Mouse (Mus musculus): Measurements from ENCODE around the gene Ccdc153. TPM values are rescaled to one million over a fixed set of nuclear protein-coding genes. Genes with fewer than 3 reads are reported as not detected.

Gene Ccdc153
- total and polyA plus RNA-seq, 2 experiments from 2014 or later = 3.5 to 7.0 TPM

- ATAC-seq (peak; percentile 68), DNase-seq (peak; percentile 8)
- peaks cover 5% of the 10 kb centered on the region; the same call in 1 of the 2 replicates for H3K4me1 ChIP-seq (ENCODE audit: insufficient read depth)
- peak overlapping the region; percentile 92 for H3K9ac ChIP-seq
- peak overlapping the region; percentile 56 for H3K4me2 ChIP-seq (ENCODE audit: low read depth)
- under 1% methylated on average over 40 of the region's 40 CpGs for WGBS
- no peak for TF ChIP-seq CTCF (IDR thresholded peaks at IDR 0.05; ENCODE audit: low read depth)
- H3K4me3 ChIP-seq (ENCODE audit: low read depth, low read length) = peak overlapping the region; percentile 91
- H3K9me3 ChIP-seq (ENCODE audit: low read length) = no peaks in the 10 kb centered on the region
- no peaks in the 10 kb centered on the region for H3K27me3 ChIP-seq (ENCODE audit: insufficient read depth, low read length)
- no peaks in the 10 kb centered on the region for H3K36me3 ChIP-seq (ENCODE audit: insufficient read depth)
- peak overlapping the region; percentile 92 for H3K27ac ChIP-seq (ENCODE audit: low read depth, low read length)
Observed at GRCm38 (mm10) chr9:44233021-44233801, 7.3 kb upstream of the Ccdc153 start.

GRCm38 (mm10) chr9:44233802-44234478, 6.5 kb upstream of the Ccdc153 start, which contains the start of gene Cbl:
Gene Cbl (minus strand): TSS chr9:44234049.
- H3K9ac ChIP-seq = peak within 1 kb of the TSS; percentile 92
- no peaks in the 10 kb centered on the region for H3K27me3 ChIP-seq (ENCODE audit: insufficient read depth, low read length)
- H3K4me2 ChIP-seq (ENCODE audit: low read depth) = peak within 1 kb of the TSS; percentile 56
- ATAC-seq (peak; percentile 95), DNase-seq (peak; percentile 100)
- H3K27ac ChIP-seq (ENCODE audit: low read depth, low read length) = peak within 1 kb of the TSS; percentile 92
- peaks cover 5% of the 10 kb centered on the region; the same call in 1 of the 2 replicates for H3K4me1 ChIP-seq (ENCODE audit: insufficient read depth)
- no peaks in the 10 kb centered on the region for H3K36me3 ChIP-seq (ENCODE audit: insufficient read depth)
- no peaks in the 10 kb centered on the region for H3K9me3 ChIP-seq (ENCODE audit: low read length)
- peak; percentile 97 for TF ChIP-seq CTCF (IDR thresholded peaks at IDR 0.05; ENCODE audit: low read depth)
- 3% methylated on average over 71 of the region's 76 CpGs for WGBS
- peak within 1 kb of the TSS; percentile 91 for H3K4me3 ChIP-seq (ENCODE audit: low read depth, low read length)

- ATAC-seq (no peak; the same call in 1 of the 2 replicates), DNase-seq (peak; percentile 33)
- Histone ChIP-seq H3K27me3 (ENCODE audit: insufficient read depth, low read length) (no peaks in the 10 kb centered on the region), H3K27ac (ENCODE audit: low read depth, low read length) (0 out of 2 replicates have a peak overlapping the region, but pooled peaks have one; percentile 30), H3K9ac (peak overlapping the region; percentile 19; the same call in 1 of the 2 replicates), H3K36me3 (ENCODE audit: insufficient read depth) (no peaks in the 10 kb centered on the region), H3K4me2 (ENCODE audit: low read depth) (peak overlapping the region; percentile 41), H3K4me3 (ENCODE audit: low read depth, low read length) (peak overlapping the region; percentile 91), H3K4me1 (ENCODE audit: insufficient read depth) (peaks cover 5% of the 10 kb centered on the region; the same call in 1 of the 2 replicates), H3K9me3 (ENCODE audit: low read length) (no peaks in the 10 kb centered on the region)
- TF ChIP-seq CTCF (IDR thresholded peaks at IDR 0.05; ENCODE audit: low read depth) = no peak
- WGBS = 24% methylated on average over 19 of the region's 19 CpGs
Observed at GRCm38 (mm10) chr9:44234479-44235427, 5.7 kb upstream of the Ccdc153 start.

GRCm38 (mm10) chr9:44236601-44237000, 3.9 kb upstream of the Ccdc153 start:
- WGBS = 77% methylated on average over 4 of the region's 4 CpGs
- TF ChIP-seq CTCF (IDR thresholded peaks at IDR 0.05; ENCODE audit: low read depth) = no peak
- no peaks in the 10 kb centered on the region for H3K36me3 ChIP-seq (ENCODE audit: insufficient read depth)
- H3K27me3 ChIP-seq (ENCODE audit: insufficient read depth, low read length) = no peaks in the 10 kb centered on the region
- no peak for DNase-seq
- no peak overlapping the region for H3K9ac ChIP-seq
- no peak for ATAC-seq
- no peak overlapping the region for H3K4me2 ChIP-seq (ENCODE audit: low read depth)
- peaks cover 5% of the 10 kb centered on the region; the same call in 1 of the 2 replicates for H3K4me1 ChIP-seq (ENCODE audit: insufficient read depth)
- no peak overlapping the region for H3K27ac ChIP-seq (ENCODE audit: low read depth, low read length)
- no peaks in the 10 kb centered on the region for H3K9me3 ChIP-seq (ENCODE audit: low read length)
- no peak overlapping the region for H3K4me3 ChIP-seq (ENCODE audit: low read depth, low read length)

- H3K36me3 ChIP-seq (ENCODE audit: insufficient read depth) = no peaks in the 10 kb centered on the region
- DNase-seq (no peak), ATAC-seq (no peak)
- peaks cover 5% of the 10 kb centered on the region; the same call in 1 of the 2 replicates for H3K4me1 ChIP-seq (ENCODE audit: insufficient read depth)
- H3K9me3 ChIP-seq (ENCODE audit: low read length) = no peaks in the 10 kb centered on the region
- WGBS = 83% methylated on average over 4 of the region's 4 CpGs
- no peak overlapping the region for H3K4me3 ChIP-seq (ENCODE audit: low read depth, low read length)
- H3K9ac ChIP-seq = no peak overlapping the region
- no peak overlapping the region for H3K27ac ChIP-seq (ENCODE audit: low read depth, low read length)
- H3K4me2 ChIP-seq (ENCODE audit: low read depth) = no peak overlapping the region
- TF ChIP-seq CTCF (IDR thresholded peaks at IDR 0.05; ENCODE audit: low read depth) = no peak
- H3K27me3 ChIP-seq (ENCODE audit: insufficient read depth, low read length) = no peaks in the 10 kb centered on the region
Observed at GRCm38 (mm10) chr9:44237128-44237527, 3.3 kb upstream of the Ccdc153 start.

- Histone ChIP-seq H3K9me3 (ENCODE audit: low read length) (no peaks in the 10 kb centered on the region), H3K9ac (no peak overlapping the region), H3K27me3 (ENCODE audit: insufficient read depth, low read length) (no peaks in the 10 kb centered on the region), H3K4me2 (ENCODE audit: low read depth) (no peak overlapping the region), H3K4me1 (ENCODE audit: insufficient read depth) (no peaks in the 10 kb centered on the region), H3K36me3 (ENCODE audit: insufficient read depth) (no peaks in the 10 kb centered on the region), H3K27ac (ENCODE audit: low read depth, low read length) (no peak overlapping the region), H3K4me3 (ENCODE audit: low read depth, low read length) (no peak overlapping the region)
- TF ChIP-seq CTCF (IDR thresholded peaks at IDR 0.05; ENCODE audit: low read depth) = no peak
- DNase-seq = no peak
- ATAC-seq = no peak
- 80% methylated on average over 17 of the region's 17 CpGs for WGBS
Observed at GRCm38 (mm10) chr9:44238501-44239190, 1.8 kb upstream of the Ccdc153 start.

Measured in forebrain, postnatal 0 days (tissue).